ENCODE assay signal across 27 mouse cellular contexts in the genomic region with DNA sequence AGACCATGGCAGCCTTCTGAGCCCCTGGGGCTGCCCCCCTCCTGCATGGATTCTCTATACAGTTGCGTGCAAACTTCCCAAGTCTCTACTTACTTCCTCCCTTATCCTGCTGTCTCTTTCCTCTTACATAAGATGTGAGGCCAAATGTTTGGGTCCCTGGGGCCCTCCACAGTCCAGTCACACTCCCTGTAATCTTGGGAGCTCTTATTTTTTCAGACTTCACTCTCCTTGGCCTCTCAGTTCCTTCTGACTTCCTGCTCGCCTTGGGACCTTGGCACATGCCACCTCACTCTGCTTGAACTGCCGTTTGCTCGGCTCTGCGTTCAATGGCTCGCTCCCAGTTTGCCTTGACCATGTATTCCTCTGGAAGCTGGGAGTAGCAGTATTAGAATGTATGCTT. TPM values are rescaled to one million over a fixed set of nuclear protein-coding genes. Genes with fewer than 3 reads are reported as not detected.
"Had no signal": no experiment of that assay in that cellular context is flagged by ENCODE, and none has a peak within 500 bp of the region (broad histone marks: within the 10 kb centered on the region; RNA-seq: fewer than 3 reads in every experiment).

No protein-coding gene starts in this region.

- ATAC-seq: intestine, postnatal 0 days; liver, postnatal 0 days; lung, postnatal 0 days; midbrain, embryonic 15.5 days had no signal

- H3K9me3 ChIP-seq: limb, embryonic 15.5 days; midbrain, embryonic 12.5 days; midbrain, embryonic 15.5 days; neural tube, embryonic 12.5 days; stomach, embryonic 15.5 days had no signal

- H3K4me2 ChIP-seq: limb, embryonic 15.5 days; liver, embryonic 11.5 days; lung, embryonic 14.5 days; midbrain, embryonic 12.5 days; midbrain, embryonic 15.5 days; stomach, embryonic 15.5 days had no signal

- DNase-seq: kidney, adult 2 months; kidney, postnatal 25 days; left cerebral cortex, postnatal 4 days; liver, postnatal 0 days; lung, embryonic 14.5 days; retina, postnatal 1 day; right cerebral cortex, postnatal 25 days; spleen, adult 18-20 months; thymus, adult 2 months; thymus, postnatal 25 days had no signal

- H3K9ac ChIP-seq: limb, embryonic 15.5 days; liver, embryonic 14.5 days; liver, postnatal 0 days; lung, embryonic 14.5 days; midbrain, embryonic 12.5 days; midbrain, embryonic 15.5 days; neural tube, embryonic 12.5 days; stomach, embryonic 15.5 days had no signal

- H3K27me3 ChIP-seq: midbrain, embryonic 12.5 days; midbrain, embryonic 15.5 days; neural tube, embryonic 12.5 days; stomach, embryonic 15.5 days had no signal

- H3K4me3 ChIP-seq: limb, embryonic 15.5 days; midbrain, embryonic 12.5 days; midbrain, embryonic 15.5 days; neural tube, embryonic 12.5 days; stomach, embryonic 15.5 days had no signal

- H3K27ac ChIP-seq: kidney, postnatal 0 days; limb, embryonic 15.5 days; liver, embryonic 14.5 days; macrophage; midbrain, embryonic 12.5 days; midbrain, embryonic 15.5 days; neural tube, embryonic 12.5 days; stomach, embryonic 15.5 days had no signal

RNA-seq across cellular contexts. Expression of a gene that starts 41.6 kb away (rescaled TPM):
- total RNA-seq: layer of hippocampus, postnatal 14 days; left cerebral cortex, adult 8-10 months; left cerebral cortex, postnatal 14 days; left cerebral cortex, postnatal 4 days; megakaryocyte, adult 5-6 weeks; neutrophil, adult 5-6 weeks had no signal
- polyA plus RNA-seq: kidney, embryonic 14.5 days; limb, embryonic 15.5 days; liver, embryonic 11.5 days; lung, embryonic 14.5 days; macrophage; midbrain, embryonic 12.5 days; midbrain, embryonic 15.5 days; neural tube, embryonic 12.5 days had no signal
